Mouse (Mus musculus) heart, adult 11 months (tissue): ENCODE results near the gene Metrn.
"Not testable (repeated sequence)": the region's sequence is repeated elsewhere in the genome, so short reads cannot be mapped to it uniquely, and the experiment has no call there.

Source experiments
- DNase-seq: peaks from one replicate; pipeline ENCODE4 v3.0.0; 2022

The Metrn gene

DNA sequence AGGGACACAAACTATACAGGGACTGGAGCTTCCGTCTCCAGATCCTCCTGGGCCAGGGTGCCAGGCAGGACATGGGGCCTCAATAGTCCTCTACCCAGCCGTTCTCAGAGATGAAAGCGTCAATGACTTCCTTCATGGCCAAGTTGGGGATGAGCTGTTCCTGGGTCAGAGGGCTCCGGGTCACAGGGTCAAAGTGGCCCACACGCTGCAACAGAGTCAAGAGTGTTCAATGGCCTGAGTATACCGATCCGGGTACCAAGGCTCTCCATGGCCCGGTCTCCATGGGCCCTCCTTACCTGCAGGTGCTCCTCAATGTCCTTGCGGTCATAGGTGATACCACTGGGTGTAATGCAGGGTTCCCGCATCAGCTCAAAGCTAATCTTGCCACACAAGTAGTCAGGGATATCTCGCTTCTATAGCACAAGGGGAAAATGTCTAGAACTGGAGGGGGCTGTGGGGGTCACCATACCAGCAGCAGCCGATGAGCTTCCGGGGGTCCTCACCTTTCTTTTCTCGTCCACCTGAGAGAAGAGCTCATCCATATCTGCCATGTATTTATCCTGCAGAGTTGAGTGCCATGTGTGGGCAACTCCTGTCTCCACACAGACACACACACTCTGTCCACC is 34.0 kb upstream of the Metrn start:
- DNase-seq: peak; percentile 95

DNA sequence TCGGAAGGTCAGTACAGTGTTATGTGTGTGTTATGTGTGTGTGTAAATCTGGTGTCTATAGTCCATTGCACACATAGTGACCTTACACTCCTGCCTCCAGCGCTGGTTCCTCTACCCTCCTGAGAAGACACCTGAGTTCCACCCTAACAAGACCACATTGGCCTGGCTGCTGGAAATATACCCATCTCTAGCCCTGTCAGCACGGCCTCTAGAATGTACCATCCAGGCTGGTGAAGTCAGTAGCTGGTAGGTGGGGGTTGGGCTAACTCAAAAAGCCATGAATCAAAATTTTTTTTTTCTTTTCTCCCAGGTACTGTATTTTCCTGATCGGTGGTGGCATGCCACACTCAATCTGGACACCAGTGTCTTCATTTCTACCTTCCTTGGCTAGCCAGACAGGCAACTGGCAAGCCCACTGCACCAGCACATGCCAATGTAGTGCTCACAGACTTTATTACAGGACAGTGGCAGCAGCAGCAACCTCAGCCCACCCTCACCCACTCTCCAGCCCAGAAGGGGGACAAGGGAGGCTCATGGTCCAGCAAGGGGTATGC is 33.3 kb upstream of the Metrn start:
- DNase-seq: peak; percentile 92

DNA sequence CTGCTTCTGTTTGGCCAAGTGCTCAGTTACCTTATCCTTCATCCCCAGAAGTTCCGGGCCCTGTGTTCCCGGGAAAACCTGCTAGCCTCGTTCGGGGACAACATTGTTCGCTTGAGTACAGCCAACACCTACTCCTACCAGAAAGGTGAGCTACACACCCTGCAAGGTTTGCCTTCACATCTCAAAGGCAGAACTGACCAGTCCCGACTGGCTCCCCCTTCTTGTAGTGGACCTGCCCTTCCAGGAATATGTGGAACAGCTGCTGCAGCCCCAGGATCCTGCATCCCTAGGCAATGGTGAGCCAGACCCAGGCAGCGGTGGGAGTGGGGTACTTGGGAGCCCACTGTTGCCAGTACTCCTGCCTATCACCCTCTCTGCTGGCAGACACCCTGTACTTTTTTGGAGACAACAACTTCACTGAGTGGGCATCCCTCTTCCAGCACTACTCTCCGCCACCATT is 32.7 kb upstream of the Metrn start:
- DNase-seq: peak; percentile 94

DNA sequence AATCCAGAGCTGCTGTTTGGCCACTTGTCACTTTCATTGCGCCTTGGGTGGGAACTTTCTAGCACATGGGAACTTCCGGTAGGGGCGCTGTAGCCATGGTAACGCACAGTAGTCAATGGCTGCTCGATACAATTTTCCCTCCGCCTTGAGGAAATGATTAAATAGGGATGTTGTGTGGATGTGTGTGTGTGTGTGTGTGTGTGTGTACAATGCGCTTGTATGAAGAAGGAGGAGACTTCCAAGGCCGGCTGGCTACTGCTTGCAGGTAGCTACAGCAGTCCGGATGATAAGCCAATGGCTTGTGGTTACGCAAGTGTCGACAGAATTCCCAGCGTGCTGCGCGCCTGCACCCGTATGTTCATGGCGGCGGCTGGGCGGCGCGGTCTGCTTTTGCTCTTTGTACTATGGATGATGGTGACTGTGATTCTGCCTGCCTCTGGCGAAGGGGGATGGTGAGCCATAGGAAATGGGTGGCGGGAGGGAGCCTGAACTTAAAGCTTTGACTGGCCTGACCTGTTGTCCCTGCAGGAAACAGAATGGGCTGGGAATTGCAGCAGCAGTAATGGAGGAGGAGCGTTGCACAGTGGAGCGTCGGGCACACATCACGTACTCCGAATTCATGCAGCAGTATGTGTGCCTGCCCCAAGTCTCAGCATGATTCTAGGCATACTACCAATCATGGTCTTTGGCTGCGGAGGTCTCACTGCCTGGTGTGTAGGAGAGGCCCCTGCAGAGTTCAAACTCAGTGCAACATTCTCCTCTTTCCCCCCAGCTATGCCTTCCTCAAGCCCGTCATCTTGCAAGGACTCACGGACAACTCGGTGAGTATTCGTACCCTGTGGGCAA is 32.0 kb upstream of the Metrn start, which contains the start of gene Jmjd8:
TSS of gene Jmjd8 (plus strand) at position 156 of the 846 bp plus-strand sequence.
- DNase-seq: peak; percentile 98

DNA sequence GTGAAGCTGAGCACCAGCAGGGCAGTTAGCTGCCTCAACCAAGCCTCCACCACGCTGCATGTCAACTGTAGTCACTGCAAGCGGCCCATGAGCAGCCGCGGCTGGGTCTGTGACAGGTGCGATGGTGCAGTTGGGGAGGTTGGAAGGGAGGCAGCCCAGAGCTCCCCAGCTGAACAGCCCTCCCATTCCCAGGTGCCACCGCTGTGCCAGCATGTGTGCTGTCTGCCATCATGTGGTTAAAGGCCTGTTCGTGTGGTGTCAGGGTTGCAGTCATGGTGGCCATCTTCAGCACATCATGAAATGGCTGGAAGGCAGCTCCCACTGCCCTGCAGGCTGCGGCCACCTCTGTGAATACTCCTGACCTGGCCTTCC is 31.3 kb upstream of the Metrn start:
- no peak for DNase-seq

DNA sequence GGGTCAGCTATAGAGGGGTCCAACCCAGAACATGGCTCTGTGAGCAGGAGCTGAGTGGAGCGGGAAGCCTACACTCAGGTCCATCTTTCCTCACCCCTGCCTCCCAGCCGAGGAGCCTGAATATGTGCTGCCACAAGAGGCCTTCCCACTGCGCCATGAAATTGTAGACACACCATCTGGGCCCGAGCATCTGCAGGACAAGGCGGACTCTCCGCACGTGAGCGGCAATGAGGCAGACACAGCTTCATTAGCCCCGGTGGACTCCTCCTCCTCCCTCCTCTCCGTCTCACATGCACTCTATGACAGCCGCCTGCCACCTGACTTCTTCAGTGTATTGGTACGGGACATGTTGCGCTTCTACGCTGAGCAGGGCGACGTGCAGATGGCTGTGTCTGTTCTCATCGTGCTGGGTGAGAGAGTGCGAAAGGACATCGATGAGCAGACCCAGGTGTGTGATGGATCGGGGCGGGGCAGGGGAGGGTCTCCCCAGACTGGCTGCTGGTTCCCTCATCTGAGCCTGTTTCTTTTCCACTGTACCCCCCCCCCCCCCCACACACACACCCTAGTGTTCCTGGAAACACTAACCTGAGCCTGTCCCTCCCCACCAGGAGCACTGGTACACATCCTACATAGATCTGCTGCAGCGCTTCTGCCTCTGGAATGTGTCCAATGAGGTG is 30.7 kb upstream of the Metrn start:
- peak; percentile 95 for DNase-seq

DNA sequence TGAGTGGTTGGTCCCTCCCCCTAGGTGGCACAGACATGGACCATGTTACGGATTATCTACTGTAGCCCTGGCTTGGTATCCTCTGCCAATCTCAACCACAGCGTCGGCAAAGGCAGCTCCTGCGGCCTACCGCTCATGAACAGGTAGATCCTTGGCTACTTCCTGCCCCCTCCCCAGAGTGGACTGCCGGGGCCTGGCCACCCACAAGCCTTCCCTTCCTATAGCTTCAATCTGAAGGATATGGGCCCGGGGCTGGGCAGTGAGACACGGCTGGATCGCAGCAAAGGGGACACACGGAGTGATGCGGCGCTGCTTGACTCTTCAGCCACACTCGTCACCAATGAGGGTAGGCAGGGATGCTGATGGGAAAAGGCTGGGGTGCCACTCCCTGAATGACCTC is 30.1 kb upstream of the Metrn start:
- DNase-seq: peak; percentile 91

DNA sequence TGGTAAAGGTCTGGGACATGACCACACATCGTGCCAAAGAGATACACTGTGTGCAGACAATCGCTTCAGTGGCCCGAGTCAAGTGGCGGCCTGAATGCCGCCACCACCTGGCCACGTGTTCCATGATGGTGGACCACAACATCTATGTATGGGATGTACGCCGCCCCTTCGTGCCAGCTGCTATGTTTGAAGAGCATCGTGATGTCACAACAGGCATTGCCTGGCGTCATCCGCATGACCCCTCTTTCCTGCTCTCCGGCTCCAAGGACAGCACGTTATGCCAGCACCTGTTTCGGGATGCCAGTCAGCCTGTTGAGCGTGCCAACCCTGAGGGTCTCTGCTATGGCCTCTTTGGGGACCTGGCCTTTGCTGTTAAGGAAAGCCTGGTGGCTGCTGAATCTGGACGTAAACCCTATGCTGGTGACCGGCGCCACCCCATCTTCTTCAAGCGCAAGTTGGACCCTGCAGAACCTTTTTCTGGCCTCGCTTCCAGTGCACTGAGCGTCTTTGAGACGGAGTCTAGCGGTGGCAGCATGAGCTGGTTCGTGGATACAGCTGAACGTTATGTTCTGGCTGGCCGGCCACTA is 29.1 kb upstream of the Metrn start:
- DNase-seq: peak; percentile 92

DNA sequence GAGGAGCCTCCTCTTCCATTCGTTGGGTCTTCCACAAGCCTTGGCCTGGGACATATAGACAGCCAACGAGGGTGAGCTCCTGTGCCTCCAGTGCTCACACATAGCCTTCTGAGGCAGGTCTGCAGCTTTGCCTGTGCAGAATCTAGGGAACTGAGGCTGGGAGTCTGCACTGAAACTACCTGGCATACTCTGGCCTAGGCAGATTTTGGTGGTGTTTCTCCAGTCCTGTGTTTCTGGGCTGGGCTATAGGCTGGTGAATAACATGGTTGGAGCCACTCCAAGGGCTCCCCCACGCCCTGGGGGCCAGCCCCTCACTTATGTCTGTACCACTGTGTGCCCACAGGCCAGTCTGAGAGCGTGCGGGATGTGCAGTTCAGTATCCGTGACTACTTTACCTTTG is 28.4 kb upstream of the Metrn start:
- DNase-seq: peak; percentile 91

DNA sequence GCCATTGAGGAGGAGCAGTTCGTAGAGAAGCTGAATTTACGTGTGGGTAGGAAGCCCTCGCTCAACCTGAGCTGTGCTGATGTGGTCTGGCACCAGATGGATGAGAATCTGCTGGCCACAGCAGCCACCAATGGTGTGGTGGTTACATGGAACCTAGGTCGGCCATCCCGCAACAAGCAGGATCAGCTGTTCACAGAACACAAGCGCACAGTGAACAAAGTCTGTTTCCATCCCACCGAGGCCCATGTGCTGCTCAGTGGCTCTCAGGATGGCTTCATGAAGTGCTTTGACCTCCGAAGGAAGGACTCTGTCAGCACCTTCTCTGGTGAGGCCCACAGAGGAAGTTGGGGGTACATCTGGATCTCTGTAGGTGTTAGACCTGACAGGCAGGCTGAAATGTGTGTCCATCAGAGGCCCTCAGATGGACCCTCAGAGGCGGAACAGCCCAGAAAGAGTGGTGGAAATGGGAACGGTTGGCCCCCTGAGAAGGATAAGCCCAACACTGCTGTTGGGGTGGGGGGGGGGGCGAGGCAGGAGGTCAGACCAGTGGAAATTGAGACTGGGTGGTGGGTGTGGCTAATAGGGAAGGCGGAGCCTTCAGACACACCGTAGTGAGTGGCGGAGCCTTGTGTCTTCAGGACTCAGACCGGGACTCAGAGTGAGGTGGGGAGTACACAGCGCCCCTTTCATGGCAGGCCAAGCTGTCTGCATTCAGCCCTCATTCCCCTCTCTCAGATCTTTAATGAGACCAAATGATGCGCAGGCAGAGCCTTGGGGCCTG is 27.6 kb upstream of the Metrn start:
- DNase-seq: peak; percentile 91

DNA sequence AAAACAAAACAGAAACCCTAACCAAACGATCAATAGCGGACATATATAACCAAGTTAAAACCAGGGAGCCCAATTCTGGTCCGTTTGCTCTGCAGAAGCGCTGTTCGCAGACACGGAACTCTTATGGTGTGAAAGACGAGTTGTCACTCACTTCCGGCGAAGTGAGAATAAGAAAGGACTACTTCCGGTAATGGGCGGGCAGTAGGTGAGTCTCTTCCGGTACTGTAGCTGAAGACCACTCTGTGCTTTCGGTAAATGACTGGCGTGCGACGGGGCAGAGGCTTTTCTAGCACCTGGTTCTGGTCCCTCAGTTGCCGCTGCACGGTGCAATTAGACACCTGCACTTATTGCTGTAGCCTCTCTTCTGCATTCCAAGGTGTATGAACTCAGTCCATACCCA is 26.5 kb upstream of the Metrn start, which contains the start of gene Wdr24:
TSS of gene Wdr24 (plus strand) at position 176 of the 400 bp plus-strand sequence.
- DNase-seq: peak; percentile 96

DNA sequence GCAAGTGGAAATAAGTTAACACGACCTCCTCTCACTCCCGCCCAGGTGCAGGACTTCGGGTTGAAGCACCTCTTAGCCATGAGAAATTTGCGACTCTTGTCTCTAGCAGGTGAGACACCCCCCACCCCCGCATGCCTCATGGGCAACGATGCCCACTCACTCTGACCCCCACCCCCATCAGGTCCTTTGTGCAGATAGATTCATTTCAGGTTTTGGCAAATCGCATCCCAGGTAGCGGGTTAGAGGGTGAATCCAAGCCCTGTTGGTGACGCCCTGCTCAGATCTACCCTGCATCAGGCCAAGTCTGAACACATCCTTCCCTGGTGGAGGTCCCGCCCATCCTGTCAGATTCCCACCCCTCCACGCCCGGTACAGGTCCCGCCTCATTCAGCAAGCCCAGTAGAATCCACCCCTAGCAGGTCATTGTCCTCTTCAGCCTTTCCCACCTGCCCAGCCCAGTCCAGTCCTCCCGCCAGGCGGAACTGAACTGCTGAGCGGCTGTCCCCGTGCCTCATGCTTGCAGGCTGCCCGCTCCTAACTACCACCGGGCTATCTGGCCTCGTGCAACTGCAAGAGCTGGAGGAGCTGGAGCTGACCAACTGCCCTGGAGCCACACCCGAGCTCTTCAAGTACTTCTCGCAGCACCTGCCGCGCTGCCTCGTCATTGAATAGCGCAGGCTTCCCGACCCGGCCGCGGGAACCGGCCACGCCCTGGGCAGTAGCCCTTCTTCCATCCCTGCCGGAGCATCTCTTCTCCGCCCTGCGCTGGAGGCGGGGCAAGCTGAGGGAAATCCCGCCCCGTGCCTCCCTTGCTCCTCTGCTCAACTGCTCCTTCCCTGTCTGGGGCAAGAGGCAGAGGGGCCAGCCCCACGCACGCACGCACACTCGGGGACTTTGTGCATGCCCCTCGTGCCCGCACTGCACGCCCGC is 22.2 kb upstream of the Metrn start:
- peak; percentile 91 for DNase-seq

DNA sequence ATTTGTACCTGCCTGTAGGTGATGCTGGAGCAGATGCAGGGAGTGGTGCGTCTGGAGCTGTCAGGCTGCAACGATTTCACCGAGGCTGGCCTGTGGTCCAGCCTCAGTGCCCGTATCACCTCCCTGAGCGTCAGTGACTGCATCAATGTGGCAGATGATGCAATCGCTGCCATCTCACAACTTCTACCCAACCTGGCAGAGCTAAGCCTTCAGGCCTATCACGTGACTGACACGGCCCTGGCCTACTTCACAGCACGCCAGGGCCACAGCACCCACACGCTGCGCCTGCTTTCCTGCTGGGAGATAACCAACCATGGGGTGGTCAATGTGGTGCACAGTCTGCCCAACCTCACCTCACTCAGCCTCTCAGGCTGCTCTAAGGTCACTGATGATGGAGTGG is 20.7 kb upstream of the Metrn start:
- DNase-seq: no peak

DNA sequence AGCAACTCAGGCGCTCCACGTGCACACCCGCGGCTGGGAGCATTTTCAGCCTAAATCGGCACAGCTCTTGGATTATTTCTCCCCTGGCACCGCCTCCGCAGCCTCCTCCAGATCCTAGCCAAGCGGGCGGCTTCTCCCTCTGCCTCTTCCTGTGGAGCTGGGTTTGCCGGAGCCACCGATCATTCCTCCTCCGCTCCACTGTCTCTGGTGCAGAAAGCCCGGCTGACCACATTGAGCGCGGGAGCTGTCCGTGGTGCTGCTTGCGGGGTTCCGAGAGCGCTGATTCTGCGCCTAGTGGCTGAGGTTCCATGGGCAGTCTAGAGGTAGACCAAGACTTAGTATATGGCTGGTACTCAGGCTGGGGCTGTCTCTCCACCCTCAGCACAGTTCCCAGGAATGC is 16.5 kb upstream of the Metrn start:
- peak; percentile 91 for DNase-seq

DNA sequence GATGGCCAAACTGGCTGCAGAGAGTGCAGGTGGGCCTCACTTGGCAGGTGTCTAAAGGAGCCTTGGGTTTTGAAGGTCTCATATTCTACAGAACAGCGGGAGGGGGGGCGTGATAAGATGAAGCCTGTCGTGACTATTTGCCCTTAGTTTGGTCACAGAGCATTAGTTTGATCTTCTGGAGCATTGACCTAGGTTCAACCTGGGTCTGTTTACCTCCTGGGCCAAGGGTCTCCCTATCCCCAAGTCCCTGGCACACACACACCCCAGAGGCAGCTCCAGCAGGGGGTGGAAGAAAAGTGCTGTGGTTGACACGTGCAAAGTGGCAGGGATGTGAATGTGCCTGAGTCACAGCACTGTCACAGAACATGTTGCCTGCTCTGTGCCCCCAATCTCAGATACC is 14.0 kb upstream of the Metrn start:
- DNase-seq: no peak

DNA sequence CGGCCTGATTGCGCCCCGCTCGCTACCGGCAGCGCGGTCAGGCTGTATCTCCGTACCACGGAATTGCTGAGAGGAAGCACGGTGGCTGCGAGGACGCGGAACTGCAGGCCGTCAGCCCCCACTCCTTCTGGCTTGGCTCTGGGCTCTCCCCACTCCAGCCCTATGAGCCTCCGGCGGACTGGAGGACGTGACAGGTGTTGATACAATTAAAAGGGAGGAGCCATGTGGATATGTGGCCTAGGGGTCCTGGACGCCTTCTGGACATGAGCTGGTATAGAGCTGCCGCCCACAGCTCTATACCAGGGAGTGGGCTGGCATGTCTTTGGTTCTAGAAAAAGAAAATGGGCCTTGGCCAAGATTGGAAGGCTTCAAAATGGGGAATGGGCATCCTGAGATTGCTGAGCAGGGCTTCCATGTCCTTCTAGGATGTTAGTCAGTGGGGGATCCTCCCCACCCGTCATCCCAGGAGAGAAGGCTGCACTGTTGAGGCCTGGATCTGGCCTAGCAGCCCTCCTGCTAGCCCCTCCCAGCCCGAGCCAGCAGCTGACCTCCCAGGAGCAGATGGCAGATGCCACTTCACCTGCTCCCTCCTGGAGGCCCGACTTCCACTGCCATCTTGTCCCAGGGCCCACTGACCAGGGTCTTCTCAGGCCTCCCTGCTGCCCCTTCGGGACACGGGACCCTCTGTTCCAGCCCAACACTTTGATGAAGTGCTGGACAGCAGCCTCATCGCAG is 12.8 kb upstream of the Metrn start:
- DNase-seq: no peak

DNA sequence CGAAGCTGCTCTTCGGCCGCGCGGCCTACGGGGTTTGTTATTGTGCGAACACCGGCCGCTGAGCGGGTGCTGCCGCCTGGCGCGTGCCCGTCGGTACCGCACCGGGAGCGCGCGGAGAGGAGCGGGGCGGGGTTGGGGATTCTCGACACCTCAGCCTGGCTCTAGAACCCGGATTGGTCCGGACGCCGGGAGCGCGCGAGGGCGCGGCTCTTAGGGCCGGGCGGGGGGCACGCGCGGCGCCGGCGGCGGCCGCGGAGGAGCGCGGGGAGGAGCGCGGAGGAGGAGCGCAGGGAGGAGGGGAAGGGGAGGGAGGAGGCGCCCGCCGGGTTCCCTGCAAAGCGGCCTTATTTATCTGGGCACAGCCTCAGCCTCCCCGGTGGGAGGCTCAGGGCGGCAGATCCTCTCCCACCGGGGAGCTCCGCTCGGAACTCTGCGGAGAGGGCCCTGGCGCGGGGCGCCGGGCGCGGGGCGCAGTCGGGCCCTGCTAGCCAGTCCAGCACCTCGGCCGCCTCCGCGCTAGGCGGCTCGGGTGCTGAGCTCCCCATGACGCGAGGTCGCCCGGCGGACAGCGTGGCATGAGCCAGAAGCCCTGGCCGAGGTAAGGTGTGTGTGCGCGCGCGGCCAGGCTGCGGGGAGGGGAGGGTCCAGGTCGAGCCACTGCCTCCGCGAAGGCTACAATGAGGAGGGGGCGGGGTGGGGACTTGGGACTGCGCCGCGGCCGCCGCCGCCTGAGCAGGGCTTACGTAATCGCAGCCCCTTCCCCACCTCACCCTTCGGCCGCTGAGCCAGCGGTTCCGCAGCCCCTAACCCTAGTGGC is 12.1 kb upstream of the Metrn start, which contains the start of gene Fbxl16:
TSS of gene Fbxl16 (plus strand) at position 297 of the 817 bp plus-strand sequence.
- DNase-seq: peak; percentile 99

DNA sequence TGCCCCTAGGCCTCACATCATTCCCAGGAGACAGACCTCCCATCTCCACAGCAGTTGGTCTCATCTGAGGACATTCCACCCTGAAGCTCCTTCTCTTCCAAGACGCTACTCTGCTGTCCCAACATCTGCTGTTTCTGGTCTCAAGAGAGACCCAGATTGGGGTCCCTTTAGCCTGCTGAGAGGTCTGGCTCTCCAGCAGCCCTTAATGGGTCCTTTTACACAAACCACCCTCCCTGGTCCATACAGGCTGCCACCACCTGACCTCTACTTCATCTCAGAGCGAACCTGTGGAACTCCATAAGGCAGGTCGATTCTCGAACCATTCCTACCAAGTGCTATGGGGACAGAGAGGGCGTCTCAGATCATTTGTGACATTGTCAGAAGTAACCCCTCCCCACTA is 11.1 kb upstream of the Metrn start:
- no peak for DNase-seq

DNA sequence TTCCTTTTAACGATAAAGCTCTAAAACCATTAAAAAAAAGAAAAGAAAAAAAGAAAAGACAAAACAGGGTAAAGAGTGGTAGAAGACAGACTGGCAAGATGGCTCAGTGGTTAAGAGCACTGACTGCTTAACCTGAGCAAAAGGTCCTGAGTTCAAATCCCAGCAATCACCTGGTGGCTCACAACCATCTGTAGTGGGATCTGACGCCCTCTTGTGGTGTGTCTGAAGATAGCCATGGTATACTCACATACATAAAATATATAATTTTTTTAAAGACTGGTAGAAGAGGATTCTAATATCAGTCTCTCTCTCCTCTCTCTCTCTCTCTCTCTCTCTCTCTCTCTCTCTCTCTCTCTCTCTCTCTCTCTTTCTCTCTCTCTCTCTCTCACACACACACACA is 10.5 kb upstream of the Metrn start:
- DNase-seq: not testable (repeated sequence)
